Mouse (Mus musculus): ENCODE measurements at regions not wholly inside any gene's neighbourhood (a gene's known extent, or its start where the extent isn't known, plus 50 kb on each side); places are given as distances from the start of the nearest gene placed in this dataset.
A peak's percentile ranks its signal among the peaks of the same experiment; 100 is the strongest.

GRCm38 (mm10) chr6:84436716-84437115, 157.0 kb downstream of the Cyp26b1 start:
- DNase-seq (ENCODE audit: low read depth): no peak

- no peak for DNase-seq (ENCODE audit: low read depth)
These were observed 159.2 kb downstream of the Cyp26b1 start for GRCm38 (mm10) chr6:84434532-84434931.

GRCm38 (mm10) chr6:84431622-84431955, 162.1 kb downstream of the Cyp26b1 start:
- no peak for DNase-seq (ENCODE audit: low read depth)

GRCm38 (mm10) chr6:84430925-84431621, 162.6 kb downstream of the Cyp26b1 start:
- no peak for DNase-seq (ENCODE audit: low read depth)

GRCm38 (mm10) chr6:84430146-84430545, 163.6 kb downstream of the Cyp26b1 start:
- no peak for DNase-seq (ENCODE audit: low read depth)

GRCm38 (mm10) chr6:84429247-84429646, 164.5 kb downstream of the Cyp26b1 start:
- DNase-seq (ENCODE audit: low read depth): no peak

GRCm38 (mm10) chr6:84426691-84427090, 167.0 kb downstream of the Cyp26b1 start:
- DNase-seq (ENCODE audit: low read depth): no peak

GRCm38 (mm10) chr6:84425823-84426222, 167.9 kb downstream of the Cyp26b1 start:
- no peak for DNase-seq (ENCODE audit: low read depth)

GRCm38 (mm10) chr6:84422946-84423345, 170.8 kb downstream of the Cyp26b1 start:
- no peak for DNase-seq (ENCODE audit: low read depth)

- no peak for DNase-seq (ENCODE audit: low read depth)
These were observed 174.0 kb downstream of the Cyp26b1 start for GRCm38 (mm10) chr6:84419691-84420090.

- DNase-seq (ENCODE audit: low read depth): no peak
These were observed 174.4 kb downstream of the Cyp26b1 start for GRCm38 (mm10) chr6:84419281-84419680.

- DNase-seq (ENCODE audit: low read depth): no peak
These were observed 176.6 kb downstream of the Cyp26b1 start for GRCm38 (mm10) chr6:84416992-84417636.

- no peak for DNase-seq (ENCODE audit: low read depth)
These were observed 179.3 kb downstream of the Cyp26b1 start for GRCm38 (mm10) chr6:84414400-84414799.

GRCm38 (mm10) chr6:84409863-84410513, 183.7 kb downstream of the Cyp26b1 start:
- DNase-seq (ENCODE audit: low read depth): no peak

GRCm38 (mm10) chr6:84408513-84408912, 185.2 kb downstream of the Cyp26b1 start:
- no peak for DNase-seq (ENCODE audit: low read depth)

- DNase-seq (ENCODE audit: low read depth): no peak
These were observed 185.9 kb downstream of the Cyp26b1 start for GRCm38 (mm10) chr6:84407773-84408172.

GRCm38 (mm10) chr6:84404695-84405094, 189.0 kb downstream of the Cyp26b1 start:
- DNase-seq (ENCODE audit: low read depth): no peak

GRCm38 (mm10) chr6:84402431-84402830, 191.3 kb downstream of the Cyp26b1 start:
- DNase-seq (ENCODE audit: low read depth): no peak

GRCm38 (mm10) chr6:84394496-84395090, 199.1 kb downstream of the Cyp26b1 start:
- DNase-seq (ENCODE audit: low read depth): no peak

- no peak for DNase-seq (ENCODE audit: low read depth)
These were observed 200.0 kb downstream of the Cyp26b1 start for GRCm38 (mm10) chr6:84393519-84394231.

GRCm38 (mm10) chr6:84392752-84393511, 200.8 kb downstream of the Cyp26b1 start:
- peak; percentile 45 for DNase-seq (ENCODE audit: low read depth)

All from c-Kit-positive CD71-positive TER-119-negative erythroid progenitor cells, embryonic 14.5 days (primary cell).